Mouse (Mus musculus): ENCODE data around the gene Prickle1.

The Prickle1 gene

GRCm38 (mm10) chr15:93594296-93594887 is 1.3 kb downstream of the Prickle1 start:
- DNase-seq (ENCODE audit: low read depth) = no peak

DNA sequence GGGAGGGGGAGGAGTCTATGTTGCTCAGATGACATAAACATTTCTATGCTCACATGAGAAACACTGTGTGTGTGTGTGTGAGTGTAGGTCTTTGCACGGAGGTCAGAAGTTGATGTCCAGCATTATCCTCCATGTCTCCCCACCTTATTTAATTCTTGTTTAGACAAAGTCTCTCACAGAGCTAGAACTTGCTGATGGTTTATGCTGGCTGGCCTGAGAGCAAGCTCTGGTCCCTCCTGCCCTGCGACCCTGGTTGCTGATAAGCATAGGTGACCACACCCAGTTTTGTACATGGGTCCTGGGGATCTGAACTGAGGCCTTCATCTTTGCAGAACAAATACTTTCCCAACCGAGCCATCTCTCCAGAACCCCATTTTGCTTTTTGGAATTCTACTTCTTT is 3.1 kb downstream of the Prickle1 start:
- no peak for DNase-seq (ENCODE audit: low read depth)

GRCm38 (mm10) chr15:93591831-93592321 is 3.8 kb downstream of the Prickle1 start:
- DNase-seq (ENCODE audit: low read depth) = peak; percentile 91

DNA sequence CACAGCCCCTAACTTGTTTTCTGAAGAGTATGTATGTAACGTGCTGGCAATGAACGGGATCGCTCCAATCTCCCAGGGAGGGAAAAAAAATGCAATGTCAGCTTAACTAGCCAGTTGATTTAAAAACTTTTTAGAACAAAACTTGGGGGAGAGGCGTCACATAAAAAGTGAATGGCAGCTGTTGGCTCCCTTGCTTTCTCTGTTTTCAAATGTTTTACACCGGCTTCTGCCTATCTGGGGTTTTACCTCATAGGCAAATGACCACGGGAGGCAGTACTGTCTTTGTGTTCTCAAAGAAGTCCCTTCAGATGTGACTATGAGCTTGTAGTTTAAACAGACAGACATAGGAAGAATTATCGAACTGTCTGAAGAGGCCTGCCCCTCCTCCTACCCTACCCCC is 4.3 kb downstream of the Prickle1 start:
- no peak for DNase-seq (ENCODE audit: low read depth)

DNA sequence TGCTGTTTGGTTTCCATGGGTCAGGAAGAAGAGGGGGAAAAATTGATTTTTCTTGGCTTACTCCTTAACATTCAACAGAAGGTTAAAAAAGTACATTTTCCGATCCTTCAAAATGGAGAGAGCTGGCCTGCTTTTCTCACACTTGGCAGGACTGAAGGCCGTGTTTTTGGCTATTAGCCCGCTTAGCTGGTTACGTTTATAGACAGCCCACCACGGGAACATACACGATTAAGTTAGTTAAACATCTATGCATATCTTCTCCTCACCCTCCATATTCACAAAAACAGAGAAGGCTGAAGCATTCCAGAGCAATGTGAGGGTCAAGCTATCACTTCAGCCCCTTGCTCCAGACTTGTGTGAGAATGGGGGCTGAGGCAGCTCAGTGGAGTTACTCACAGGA is 7.3 kb downstream of the Prickle1 start:
- DNase-seq (ENCODE audit: low read depth) = peak; percentile 52

DNA sequence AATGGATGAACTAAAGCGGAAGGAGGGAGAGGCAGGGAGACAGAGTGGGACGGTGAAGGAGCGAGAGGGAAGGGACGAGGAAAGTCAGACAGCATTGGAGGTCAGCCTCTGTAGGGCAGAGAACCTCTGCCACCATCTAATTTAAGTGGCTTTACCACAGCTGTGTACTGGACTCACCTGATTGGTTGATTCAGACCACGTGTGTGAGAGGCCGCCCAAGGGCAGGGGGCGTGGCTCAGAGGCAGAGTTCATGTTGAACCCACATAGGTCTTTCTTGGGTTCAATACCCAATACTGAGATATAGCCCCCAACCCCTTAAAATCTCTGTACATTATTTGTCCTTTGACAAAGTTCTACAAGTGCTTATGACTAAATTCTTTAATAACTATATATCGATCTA is 8.0 kb downstream of the Prickle1 start:
- no peak for DNase-seq (ENCODE audit: low read depth)

GRCm38 (mm10) chr15:93583051-93583450 is 12.6 kb downstream of the Prickle1 start:
- DNase-seq (ENCODE audit: low read depth) = no peak

GRCm38 (mm10) chr15:93581736-93582135 is 14.0 kb downstream of the Prickle1 start:
- DNase-seq (ENCODE audit: low read depth) = no peak

- DNase-seq (ENCODE audit: low read depth) = no peak
These were observed 15.8 kb downstream of the Prickle1 start for GRCm38 (mm10) chr15:93579899-93580298.

DNA sequence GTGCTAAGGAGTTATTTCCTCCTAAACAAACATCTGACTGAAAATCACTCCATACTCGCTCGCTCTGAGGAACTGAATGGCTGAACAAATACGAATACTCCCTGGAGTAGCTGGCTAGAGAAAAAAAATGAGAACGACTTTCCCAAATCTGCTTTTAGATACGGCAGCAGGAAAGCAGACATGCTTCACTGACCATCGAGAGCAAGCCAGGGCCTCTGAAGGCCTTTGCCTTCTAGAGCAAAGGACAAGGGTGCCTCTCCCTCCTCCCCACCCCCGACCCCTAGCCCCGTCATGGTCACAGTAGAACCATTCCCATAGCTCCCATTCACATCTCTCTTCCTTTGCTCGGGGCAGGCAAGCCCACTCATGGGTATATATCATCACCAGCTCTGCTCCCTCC is 16.6 kb downstream of the Prickle1 start:
- no peak for DNase-seq (ENCODE audit: low read depth)

- DNase-seq (ENCODE audit: low read depth) = no peak
These were observed 19.3 kb downstream of the Prickle1 start for GRCm38 (mm10) chr15:93576361-93576760.

DNA sequence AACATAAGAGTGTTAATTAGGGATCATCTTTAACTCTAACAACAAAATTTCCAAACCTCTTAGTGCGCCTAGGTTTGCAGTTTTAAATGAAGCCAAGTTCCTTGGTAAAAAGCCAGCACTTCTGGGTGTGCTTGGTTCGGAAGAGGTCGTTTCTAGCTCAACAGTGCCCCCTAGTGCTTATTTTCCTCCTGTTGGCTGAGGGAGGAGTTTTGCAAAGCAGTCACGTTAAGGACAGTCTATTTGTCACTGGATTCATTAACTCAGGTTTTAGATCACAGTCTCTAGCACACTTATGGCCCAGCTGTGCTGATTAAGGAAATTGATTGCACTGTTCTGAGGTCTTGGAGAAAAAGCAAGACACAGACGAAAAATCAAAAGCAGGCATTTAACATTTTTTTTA is 19.8 kb downstream of the Prickle1 start:
- peak; percentile 85 for DNase-seq (ENCODE audit: low read depth)

DNA sequence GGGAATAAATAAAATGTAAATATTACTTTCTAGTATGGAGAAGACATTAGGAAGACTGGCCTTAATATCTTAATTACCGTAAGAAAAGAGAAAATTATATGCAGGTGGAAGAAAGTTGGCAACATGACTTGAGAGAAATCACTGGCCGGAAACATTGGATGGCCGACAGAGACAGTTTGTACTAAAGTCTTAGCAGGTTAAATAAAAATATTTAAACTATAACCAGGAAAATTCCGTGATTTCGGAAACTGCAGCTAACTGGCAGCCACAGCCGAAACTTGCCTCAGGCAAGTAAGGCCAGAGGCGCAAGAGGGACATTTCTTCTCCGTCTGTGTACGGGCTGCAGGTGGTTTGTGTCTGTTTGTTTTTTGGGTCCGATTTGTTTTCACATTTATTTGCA is 22.8 kb downstream of the Prickle1 start:
- DNase-seq (ENCODE audit: low read depth) = no peak

- DNase-seq (ENCODE audit: low read depth) = no peak
These were observed 24.7 kb downstream of the Prickle1 start for GRCm38 (mm10) chr15:93570881-93571495.

DNA sequence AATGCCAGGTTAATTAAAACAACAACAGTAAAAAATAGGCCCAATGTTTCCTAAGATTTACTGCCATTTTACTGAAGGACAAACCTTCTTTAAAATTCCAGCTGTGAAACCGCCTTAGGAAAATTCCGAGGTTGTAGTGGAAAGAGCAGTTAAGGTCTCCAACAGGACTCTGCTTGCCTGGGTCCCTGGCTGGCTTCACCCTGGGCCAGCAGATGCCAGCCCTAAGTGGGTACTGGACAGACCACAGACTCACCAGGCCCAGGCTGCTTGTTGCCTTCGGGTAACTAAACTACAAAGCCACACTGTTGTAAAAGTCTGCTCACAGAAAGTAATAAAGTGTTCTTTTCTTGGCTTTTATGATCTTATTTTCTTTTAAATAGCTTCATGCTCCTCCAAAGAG is 26.8 kb downstream of the Prickle1 start:
- DNase-seq (ENCODE audit: low read depth) = no peak

- peak; percentile 53 for DNase-seq (ENCODE audit: low read depth)
These were observed 28.0 kb downstream of the Prickle1 start for GRCm38 (mm10) chr15:93567546-93568307.

- DNase-seq (ENCODE audit: low read depth) = no peak
These were observed 32.2 kb downstream of the Prickle1 start for GRCm38 (mm10) chr15:93563491-93563890.

DNA sequence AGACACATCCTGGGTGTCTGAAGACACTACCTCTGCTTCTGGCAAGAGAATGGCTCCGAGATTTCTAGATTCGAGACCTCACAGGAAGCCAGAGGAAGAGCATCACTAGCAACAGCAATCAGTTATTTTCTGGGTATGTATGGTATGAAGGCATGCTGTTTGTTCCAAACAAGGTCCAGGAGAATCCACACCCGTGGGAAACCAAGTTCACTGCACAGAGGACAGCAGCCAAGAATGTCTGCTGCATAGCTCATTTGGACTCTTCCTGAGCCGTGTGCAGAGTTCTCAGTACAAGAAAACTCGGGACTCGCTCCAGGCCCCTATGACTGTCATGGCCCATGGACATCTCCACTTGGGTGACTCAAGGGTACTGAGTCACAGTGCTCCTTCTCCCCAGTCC is 34.2 kb downstream of the Prickle1 start:
- DNase-seq (ENCODE audit: low read depth) = peak; percentile 27

DNA sequence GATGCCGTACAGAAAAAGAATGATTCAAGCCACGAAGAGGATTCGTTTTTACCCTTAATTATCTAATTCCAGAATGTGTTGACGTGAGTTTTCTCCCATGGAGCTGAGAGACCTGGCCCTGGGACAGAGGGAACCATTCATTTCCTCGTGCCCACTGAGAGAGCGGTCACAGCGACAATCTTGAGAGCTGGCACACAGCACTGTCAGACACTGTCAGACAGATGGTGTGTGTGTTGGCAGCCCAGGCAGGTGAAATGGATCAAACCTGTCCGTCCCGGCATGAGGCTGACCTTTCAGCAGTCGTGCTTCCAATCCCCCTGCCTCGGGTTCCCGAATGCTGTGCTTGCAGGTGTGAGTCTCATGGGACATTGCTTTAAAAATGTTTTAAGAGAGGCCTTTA is 37.3 kb downstream of the Prickle1 start:
- no peak for DNase-seq (ENCODE audit: low read depth)

- no peak for DNase-seq (ENCODE audit: low read depth)
These were observed 40.0 kb downstream of the Prickle1 start for GRCm38 (mm10) chr15:93555719-93556118.

DNA sequence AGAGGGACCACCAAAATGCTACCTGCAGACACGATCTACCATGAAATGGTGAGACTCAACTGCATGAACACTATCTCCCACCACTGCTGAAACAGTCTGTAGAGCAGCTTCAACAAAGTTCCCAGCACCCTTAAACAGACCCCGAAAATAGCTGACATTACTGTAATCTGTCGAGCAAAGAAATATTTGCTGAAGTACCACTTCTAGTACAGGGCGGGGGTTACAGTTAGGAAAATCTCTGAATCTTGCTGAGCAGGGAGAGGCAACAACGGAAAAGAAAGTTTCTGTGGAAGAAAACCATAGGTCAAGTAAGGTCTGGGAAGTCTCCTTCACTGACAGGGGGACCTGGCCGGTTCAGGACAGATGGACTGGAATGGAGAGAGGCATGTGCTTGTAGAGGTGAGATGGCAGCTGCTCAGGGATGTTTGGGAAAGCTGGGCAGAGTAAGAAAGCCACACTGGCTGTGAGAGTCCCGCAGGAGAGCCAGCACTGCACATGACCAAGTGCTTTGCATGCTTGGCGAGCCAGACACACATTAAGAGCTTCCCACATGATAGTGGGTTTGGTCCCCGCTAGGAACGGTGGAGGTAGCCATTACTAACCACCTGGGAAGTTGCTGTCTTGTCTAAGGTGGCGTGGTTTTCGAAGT is 41.4 kb downstream of the Prickle1 start:
- no peak for DNase-seq (ENCODE audit: low read depth)

GRCm38 (mm10) chr15:93552169-93552568 is 43.5 kb downstream of the Prickle1 start:
- no peak for DNase-seq (ENCODE audit: low read depth)

DNA sequence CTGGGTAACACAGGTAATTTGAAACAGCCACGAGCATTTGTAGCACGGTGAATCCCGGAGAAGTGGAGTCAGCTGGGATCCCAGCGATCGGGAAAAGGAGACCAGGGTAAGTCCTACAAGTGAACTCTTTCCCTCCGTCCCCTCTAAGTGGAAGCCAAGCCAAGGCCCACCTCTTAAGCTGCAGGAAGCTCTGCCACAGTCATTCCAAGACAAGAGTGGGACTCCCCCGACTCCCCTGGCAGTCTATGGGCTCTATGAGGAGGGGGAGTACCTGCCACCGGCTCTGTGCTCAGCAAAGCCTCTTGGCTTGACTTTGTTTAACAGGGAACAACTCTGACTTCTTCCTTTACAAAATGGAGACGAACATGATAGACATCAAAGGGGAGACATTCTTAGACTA is 47.4 kb downstream of the Prickle1 start:
- no peak for DNase-seq (ENCODE audit: low read depth)
